Mouse (Mus musculus) lung, adult 2 months (tissue): ENCODE results near the gene Klhdc8a.

Experiments
- CTCF ChIP-seq: fragments of 200-500 bp; IDR thresholded peaks from 2 replicates; pipeline ENCODE4 v1.5.1; 2011; ENCODE audit warnings: mild to moderate bottlenecking, low read length, control low read depth; ENCODE audit not compliant: insufficient read depth
- POLR2A ChIP-seq: fragments of 200-500 bp; IDR thresholded peaks from 2 replicates; pipeline ENCODE4 v1.6.1; 2011; ENCODE audit warnings: low read depth, mild to moderate bottlenecking, control low read depth, low read length, borderline replicate concordance; ENCODE audit errors: extremely low read depth

DNA sequence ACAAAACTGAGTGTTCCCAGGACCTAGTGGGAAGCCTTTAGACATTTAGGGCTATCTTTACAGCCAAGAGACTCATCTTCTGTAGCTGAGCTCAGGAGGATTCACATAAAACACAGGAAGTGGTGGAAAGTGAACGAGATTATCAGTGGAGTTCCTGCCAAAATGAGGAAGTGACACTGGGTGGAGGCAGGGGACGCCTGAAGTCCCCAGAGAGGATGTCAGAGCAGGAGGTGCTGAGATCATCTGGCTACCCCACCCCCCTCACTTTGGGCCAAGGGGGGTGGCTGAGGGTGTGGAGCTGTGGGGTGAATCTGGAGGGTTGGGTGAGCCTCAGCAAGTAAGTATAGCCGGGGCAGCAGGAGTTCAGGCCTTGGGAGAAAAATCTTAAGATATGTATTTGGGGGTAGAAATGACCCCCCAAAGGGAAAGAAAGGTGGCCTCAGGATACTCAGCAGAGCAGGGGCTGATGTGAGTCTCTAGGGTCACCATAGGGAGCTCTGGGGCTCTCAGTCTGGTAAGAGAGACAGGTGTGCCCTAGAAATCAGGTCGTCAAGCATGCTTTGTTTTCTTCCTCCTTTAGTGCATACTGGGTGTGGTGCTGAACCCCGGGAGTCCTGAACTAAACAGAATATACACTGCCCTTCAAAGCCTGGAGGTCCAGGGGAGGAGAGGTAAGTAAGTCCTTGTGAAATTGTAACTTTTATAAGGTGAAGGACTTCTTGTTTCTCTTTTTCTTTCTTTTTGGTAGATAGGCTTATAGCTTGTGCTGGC lies 43.5 kb downstream of the Klhdc8a start:
- TF ChIP-seq CTCF = no peak
- no peak for TF ChIP-seq POLR2A
